Mouse (Mus musculus): ENCODE measurements around the gene Dgki.

DNA sequence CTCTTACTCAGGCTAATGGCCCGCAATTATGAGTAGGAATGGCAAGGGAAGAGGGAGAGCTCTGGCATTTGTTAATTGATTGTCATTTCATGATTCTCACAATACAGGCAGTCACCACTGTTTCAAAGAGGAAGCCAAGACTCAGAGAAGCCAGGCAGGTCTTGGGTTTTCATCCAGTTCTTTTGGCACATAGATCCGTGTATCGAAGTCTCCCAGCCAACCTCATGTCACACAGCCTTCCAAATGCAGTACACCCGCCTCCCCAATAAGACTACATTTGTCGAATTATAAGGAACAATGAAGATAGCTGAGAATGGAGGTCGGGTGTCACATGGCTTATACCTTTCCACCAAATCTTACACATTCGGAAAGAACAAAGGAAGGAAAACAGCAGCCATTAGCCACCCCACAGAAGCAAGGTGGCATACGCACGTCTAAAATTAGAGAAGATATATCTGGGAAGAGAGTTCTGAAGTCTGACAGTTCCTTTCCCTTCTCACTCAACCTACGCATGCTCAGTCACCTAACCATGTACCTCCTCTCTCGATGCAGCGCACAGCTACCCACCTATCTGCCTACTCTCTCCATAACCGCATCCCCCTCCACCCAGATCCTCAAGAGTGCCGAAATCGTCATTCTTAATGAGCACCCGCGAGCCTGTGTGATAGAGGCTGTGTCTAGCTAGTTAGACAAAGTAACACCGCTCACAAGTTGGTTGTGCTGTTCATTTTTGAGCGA lies 179.4 kb downstream of the Dgki start:
- TF ChIP-seq MXI1 (IDR thresholded peaks at IDR 0.05; ENCODE audit: low read depth, low read length): no peak
- TF ChIP-seq JUND (IDR thresholded peaks at IDR 0.05; ENCODE audit: low read depth, low read length): no peak
- no peak for TF ChIP-seq POLR2A (IDR thresholded peaks at IDR 0.05; ENCODE audit: control insufficient read depth in 1 of 2, insufficient read depth in 1 of 2, low read depth in 1 of 2, low read length in 2 of 2, poor library complexity in 1 of 2)
- TF ChIP-seq CTCF (IDR thresholded peaks at IDR 0.05 in 2 of 3, conservative IDR thresholded peaks at IDR 0.05 in 1 of 3; ENCODE audit: control insufficient read depth in 1 of 3, insufficient read depth in 1 of 3, low read depth in 2 of 3, low read length in 3 of 3, poor library complexity in 1 of 3, severe bottlenecking in 1 of 3): no peak
- no peak for TF ChIP-seq BHLHE40 (IDR thresholded peaks at IDR 0.05; ENCODE audit: borderline replicate concordance, low read depth, low read length)
- TF ChIP-seq MAX (IDR thresholded peaks at IDR 0.05; ENCODE audit: low read length): no peak
- no peak for TF ChIP-seq ZC3H11A (IDR thresholded peaks at IDR 0.05; ENCODE audit: low read depth, low read length)
- no peak for TF ChIP-seq GABPA (IDR thresholded peaks at IDR 0.05; ENCODE audit: low read depth, low read length)
- TF ChIP-seq MAZ (IDR thresholded peaks at IDR 0.05; ENCODE audit: low read depth, low read length): no peak
- TF ChIP-seq POLR2AphosphoS2 (IDR thresholded peaks at IDR 0.05; ENCODE audit: low read length): no peak
- TF ChIP-seq ELF1 (IDR thresholded peaks at IDR 0.05; ENCODE audit: low read depth, low read length): no peak
- TF ChIP-seq E2F4 (IDR thresholded peaks at IDR 0.05; ENCODE audit: borderline replicate concordance, low read depth, low read length): no peak
- TF ChIP-seq EP300 (IDR thresholded peaks at IDR 0.05; ENCODE audit: low read depth in 1 of 2, low read length in 2 of 2): no peak
- TF ChIP-seq SIN3A (IDR thresholded peaks at IDR 0.05; ENCODE audit: low read length): no peak
